Mouse (Mus musculus) cerebellum, postnatal 4 days (tissue): ENCODE data around the gene Rbfox1.

Source experiments
- DNase-seq, 2 experiments: peaks; one replicate each; pipeline ENCODE4 v3.0.0; 2022; ENCODE audit warnings: low spot score in 2 of 2, mixed read lengths in 1 of 2

The Rbfox1 gene

DNA sequence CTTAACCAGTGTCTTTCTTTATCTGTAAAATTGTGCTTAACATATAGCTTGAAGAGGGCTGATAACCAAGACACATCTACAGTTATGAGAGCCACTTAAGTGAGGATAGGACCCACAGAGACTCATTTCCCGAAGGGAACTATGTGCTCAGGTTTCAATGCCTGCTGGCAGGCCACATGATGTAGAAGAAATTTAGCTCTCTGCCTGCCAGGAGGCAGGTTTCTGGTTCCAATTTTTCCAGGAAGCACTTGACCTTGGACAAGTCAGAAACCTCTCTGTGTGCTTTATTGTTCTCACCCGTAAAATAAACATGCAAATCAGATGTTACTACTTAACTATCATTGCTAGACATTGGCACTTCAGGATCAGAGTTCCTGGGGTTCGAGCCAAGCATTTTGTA lies 1033.5 kb downstream of the Rbfox1 start:
- no peak for DNase-seq

- no peak for DNase-seq
These were observed 1034.5 kb downstream of the Rbfox1 start for GRCm38 (mm10) chr16:6919681-6920080.

DNA sequence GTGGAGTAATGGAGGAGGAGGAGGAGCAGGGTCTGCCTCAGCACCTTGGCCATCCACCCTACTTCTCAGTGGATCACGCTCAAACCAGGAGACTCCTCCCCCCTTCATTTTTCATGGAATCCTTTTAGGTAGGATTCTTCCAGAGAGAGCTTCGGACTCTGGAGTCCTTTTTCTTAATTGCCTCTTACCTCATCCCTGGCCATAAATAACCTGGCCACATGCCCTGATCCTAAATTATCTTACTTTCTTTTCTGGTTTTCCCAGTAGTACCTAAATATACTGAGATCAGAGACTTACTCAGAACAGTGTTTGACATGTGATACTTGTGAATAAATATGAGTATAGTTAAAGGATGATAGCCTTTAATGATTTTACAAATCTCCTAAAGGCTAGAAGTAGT lies 1042.5 kb downstream of the Rbfox1 start:
- no peak for DNase-seq

- no peak for DNase-seq
These were observed 1045.6 kb downstream of the Rbfox1 start for GRCm38 (mm10) chr16:6930795-6931194.

DNA sequence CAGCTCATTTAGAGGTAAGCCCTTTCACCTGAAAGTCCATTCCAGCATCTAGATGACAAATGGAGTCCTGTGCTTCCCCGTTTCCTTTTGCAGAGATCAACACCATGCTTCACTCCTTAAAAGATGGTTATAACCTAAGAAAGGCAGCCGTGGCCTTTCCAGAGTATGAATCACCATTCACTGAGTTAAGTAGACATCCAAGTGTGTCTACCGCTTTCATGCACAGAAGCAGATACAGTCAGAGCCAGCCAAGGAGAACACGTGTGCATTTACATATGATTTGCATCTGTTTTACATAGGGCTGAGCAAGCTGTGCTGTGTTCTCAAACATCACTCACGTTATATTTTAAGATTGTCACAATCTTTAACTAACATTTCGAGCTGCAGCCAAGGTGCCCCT lies 1061.0 kb downstream of the Rbfox1 start:
- DNase-seq: no peak

DNA sequence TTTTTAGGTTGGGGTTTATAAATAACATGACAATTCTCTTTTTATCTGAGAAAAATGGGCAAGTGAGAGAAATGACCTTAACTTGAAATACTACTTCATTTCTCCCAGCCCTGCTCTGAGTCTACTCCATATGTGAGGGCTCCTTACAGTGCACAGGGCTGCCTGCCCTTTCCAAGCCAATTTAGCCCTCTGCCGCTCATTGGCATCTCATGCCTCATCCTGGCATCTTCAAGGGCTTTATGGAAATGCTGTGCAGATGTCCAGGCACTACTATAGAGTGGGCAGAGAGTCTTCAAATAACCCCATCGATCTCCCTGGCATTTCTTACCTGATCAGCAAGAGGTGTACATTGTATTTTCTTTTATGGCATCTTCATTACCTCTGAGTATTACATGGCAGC lies 1064.5 kb downstream of the Rbfox1 start:
- DNase-seq: no peak

DNA sequence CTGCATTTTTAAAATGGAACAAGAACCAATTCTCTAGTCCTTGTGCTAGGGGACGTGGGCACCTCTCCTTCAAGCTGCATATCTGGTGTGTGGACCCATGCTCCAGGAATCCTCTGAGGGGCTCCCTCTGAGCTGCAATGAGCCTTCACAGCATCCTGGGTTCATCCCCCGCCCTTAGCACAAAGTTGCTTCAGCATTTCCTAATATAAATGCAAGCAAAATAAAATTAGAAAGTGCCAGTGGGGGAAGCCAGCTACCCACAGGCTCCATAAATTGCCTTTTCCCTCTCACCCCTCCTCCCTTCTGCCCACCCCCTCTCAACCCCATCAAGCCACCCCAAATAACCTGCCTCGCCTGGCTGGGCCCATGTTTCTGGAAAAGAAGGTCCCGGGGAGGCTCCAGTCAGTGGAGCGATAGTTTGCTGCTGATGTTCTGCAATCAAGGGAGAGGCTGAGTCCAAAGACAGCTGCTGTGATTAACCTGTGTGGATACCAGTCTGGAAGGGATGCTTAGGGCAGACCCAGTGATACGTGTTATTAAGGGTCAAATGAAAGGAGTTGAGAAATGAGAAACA lies 1070.0 kb downstream of the Rbfox1 start:
- no peak for DNase-seq

DNA sequence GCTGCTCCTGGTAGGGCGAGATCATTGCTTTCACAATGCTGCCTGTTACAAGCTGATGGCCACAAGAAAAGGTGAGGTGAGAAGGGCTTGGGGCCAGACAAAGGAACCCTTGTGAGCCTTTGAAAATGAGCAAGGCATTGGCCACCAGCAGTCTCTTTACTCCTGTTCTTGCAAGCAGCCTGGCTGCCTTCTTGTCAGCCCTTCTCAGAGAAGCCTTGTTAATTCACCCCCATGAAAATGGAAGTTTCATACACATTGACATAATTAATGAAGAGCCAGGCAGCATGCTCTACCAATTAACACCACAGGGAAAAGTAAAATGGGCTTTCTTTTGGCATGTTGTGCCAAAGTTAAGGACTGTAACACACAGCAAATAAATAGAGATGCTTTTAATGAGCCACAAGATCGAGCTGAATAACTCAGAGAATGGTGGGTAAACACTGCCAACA lies 1076.8 kb downstream of the Rbfox1 start:
- no peak for DNase-seq

GRCm38 (mm10) chr16:6962508-6962907 lies 1077.4 kb downstream of the Rbfox1 start:
- DNase-seq: no peak

DNA sequence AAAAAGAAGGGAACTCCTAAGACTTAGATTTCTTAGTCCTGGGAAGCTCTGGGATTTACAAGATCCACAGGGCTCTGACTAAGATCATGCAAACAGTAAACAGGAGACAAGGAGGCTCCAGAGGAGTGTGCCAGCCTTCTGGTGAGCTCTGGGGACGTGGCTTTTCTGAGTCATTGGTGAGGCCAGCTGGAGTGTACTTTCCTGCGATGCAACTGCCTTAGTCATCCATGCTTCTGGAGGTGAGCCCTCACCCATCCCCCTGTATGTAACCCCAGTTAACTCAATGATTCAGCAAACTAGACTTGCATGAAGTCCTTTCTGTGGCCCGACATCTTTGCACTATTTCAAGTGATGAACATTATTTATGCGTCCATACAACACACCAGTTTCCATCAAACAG lies 1078.4 kb downstream of the Rbfox1 start:
- no peak for DNase-seq

GRCm38 (mm10) chr16:6964720-6965583 lies 1079.8 kb downstream of the Rbfox1 start:
- no peak for DNase-seq

DNA sequence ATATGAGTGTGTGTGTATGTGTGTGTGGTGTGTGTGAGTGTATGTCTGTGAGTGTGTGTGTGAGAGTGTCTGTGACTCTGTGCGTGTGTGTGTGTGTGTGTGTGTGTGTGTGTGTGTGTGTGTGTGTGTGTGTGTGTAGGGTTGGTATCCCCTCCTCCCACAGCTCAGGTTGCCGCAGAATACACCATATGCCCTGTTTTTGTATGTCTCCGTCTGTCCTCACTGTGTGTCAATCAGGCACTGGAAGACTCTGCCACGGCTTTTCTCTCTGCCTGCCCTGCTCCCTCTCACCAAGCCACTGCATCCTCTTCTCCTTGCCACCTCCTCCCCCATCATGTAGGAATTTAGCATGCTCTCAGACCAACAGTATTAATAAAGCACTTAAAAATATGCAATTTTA lies 1084.8 kb downstream of the Rbfox1 start:
- no peak for DNase-seq

DNA sequence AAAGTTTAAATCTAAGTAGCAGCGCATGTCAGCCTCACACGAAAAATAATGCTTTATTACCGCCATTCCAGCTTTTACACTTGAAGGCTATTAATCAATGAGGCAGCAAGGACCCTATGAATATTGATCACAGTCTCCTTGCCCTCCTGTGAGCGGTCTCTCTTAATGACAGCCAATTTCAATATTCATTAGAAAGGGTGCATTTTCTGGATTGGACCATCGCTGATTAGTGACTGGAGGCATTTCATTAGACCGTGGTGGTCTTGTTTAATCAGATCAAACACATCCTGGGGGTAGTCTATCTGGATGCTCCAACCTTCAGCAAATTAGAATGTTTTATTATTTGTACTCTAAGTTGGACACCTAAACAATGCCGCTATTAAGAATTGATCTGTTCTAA lies 1091.2 kb downstream of the Rbfox1 start:
- no peak for DNase-seq

- DNase-seq: no peak
These were observed 1098.8 kb downstream of the Rbfox1 start for GRCm38 (mm10) chr16:6983947-6984346.

DNA sequence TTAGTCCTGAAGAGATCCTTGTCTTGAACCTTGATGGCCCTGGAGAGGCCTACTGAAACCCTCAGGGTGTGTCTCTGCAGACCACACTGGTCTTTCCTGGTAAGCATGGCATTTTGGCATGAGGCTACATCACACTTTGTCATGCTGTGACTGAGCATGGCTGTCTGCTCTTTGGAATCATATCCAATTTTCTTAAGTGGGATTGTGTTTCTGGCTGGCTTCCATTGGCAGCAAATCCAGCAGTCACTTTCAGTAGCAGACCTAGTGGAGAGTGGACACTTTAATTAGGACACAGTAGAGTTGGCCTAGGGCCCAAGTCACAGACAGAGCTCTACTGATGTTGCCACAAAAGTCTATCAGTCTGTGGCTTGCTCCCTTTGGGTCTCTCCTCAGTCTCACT lies 1100.9 kb downstream of the Rbfox1 start:
- peak; percentile 44 to 77 for DNase-seq

DNA sequence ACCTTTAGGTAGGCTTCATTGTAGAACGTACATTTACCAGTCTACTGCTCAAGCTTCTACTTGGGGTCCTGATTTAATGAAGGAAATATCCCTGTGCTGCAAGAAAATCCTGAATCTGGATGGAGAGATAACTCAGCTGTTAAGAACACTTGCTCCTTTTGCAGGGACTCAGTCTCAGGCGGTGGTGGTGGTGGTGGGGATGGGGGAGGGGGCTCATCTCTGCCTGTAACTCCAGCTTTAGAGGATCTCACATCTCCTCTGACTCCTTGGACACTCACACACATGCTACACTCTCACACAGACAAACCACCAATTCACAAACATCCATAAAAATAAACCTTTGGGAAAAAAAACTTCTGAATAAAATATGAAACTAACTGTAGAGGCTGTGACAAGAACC lies 1101.3 kb downstream of the Rbfox1 start:
- DNase-seq: no peak

GRCm38 (mm10) chr16:6992251-6992650 lies 1107.1 kb downstream of the Rbfox1 start:
- DNase-seq: no peak

GRCm38 (mm10) chr16:6993180-6993579 lies 1108.0 kb downstream of the Rbfox1 start:
- DNase-seq: no peak

DNA sequence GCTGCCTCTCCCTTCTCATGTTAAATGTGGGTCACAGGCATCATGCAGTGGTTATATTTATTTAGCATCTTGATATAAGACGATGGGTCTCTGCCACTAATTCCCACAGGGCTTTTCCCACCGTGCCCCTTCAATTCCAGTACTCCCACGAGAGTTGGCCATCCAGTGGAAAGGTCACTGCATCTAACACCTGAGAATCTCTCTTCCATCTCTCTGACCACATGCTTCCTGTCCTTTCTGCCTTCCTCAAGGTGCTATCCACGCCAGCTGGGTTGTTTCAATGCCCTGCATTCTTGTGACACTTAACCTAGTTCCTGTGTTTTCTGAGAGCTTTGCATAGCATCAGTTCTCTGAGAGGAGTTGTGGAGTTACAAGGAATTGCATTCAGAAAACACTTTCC lies 1112.0 kb downstream of the Rbfox1 start:
- DNase-seq: no peak

- DNase-seq: no peak
These were observed 1112.7 kb downstream of the Rbfox1 start for GRCm38 (mm10) chr16:6997834-6998233.

GRCm38 (mm10) chr16:7004565-7004964 lies 1119.4 kb downstream of the Rbfox1 start:
- no peak for DNase-seq

- DNase-seq: peak in 1 of 2 experiments; percentile 37
These were observed 1120.3 kb downstream of the Rbfox1 start for GRCm38 (mm10) chr16:7005478-7005877.

DNA sequence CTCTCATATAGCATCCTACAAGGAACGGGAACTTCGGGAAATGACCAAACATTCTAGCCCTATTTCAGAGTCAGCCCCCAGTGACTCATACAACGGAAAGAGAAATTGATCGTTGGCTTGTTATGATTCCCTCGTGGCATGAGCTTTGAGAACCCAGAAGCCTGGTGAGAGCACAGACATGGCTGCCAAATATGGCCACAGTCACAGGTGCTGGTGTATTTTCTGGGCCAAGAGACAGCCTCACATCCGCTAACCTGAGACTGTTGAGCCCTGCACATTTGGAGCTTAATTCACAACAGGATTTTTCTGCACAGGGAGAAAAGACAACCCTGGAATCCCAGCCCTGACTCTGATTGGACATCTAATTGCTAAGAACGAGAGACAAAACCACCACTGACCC lies 1132.2 kb downstream of the Rbfox1 start:
- DNase-seq: no peak
